Mouse (Mus musculus) spleen, adult 2 months (tissue): ENCODE measurements around the gene Nectin2.

ENCODE experiments used
- CTCF ChIP-seq: fragments of 200-500 bp; IDR thresholded peaks from 2 replicates; pipeline ENCODE4 v1.5.1; 2011; ENCODE audit warnings: mild to moderate bottlenecking, inconsistent platforms; ENCODE audit not compliant: insufficient read depth, insufficient read length, insufficient replicate concordance; ENCODE audit errors: extremely low read depth
- POLR2A ChIP-seq: fragments of 200-500 bp; IDR thresholded peaks from 2 replicates; pipeline ENCODE4 v1.6.1; 2011; ENCODE audit warnings: low read depth, low read length, inconsistent platforms

DNA sequence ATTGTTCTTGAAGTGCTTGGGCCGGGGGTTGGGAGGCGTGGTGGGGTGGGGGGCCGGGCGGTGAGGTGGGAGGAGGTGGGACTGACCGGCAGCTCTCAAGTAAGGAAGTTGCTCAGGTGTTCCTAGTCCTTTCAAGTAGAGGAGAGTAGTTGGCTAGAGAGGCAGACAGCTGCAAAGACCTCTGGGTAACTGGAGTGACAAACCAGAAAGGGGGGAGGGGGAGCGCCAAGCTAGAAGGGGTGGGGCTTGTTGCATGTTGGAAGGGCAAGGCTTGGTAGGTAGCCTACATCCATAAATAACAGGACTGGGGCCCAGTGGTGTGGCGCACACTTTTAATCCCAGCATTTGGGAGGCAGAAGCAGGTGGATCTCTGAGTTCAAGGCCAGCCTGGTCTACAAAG, 31.5 kb upstream of the Nectin2 start:
- TF ChIP-seq CTCF (no peak), POLR2A (no peak)
